Mouse (Mus musculus): Measurements from ENCODE around the gene Ankrd65.

DNA sequence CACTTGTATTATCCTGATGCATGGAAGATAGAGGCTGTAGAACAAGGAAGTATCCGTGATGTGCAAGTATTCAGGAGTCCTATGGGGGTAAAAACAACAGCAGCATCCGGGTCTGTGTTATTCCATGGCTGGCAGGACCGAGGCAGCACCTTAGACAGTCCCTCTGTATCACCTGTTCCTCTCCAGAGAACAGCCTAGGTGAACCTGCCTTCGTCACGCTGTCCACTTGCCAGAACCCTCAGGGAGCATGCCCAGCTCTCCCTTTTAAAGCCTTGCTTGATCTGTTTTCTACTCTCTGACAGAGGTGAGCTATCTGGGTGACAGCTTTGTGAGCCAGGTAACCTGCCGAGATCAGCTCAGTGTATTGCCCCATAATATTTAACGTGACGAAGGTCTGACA is 45.8 kb upstream of the Ankrd65 start:
- TF ChIP-seq CTCF (IDR thresholded peaks at IDR 0.05; ENCODE audit: extremely low read depth, insufficient read depth, insufficient read length, insufficient replicate concordance): no peak
- TF ChIP-seq POLR2A (IDR thresholded peaks at IDR 0.05; ENCODE audit: low read depth, low read length): no peak
